Mouse (Mus musculus): Measurements from ENCODE around the gene Pde4dip. TPM values are rescaled to one million over a fixed set of nuclear protein-coding genes. Genes with fewer than 3 reads are reported as not detected.

Pde4dip gene
- total RNA-seq, 1 experiment from 2014 or later = 23.6 TPM

DNA sequence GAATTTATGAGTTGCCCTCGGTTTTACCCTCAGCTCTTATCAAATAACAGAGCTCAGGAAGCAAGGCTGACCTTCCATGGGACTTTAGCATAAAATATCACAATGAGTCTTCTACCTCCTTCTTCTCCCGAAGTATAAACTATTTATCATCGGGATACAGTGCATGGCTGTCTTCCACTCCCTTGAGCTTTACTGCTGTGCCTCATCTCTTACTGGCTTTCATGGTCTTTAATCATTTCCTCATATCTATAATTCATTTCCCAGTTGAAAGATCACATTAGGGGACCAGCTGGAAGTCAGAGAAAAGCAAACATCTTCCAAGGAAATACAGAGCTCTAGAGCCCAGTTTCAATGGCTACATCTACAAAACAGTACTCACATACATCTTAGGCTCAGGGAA lies 239.5 kb downstream of the Pde4dip start:
- DNase-seq = no peak

DNA sequence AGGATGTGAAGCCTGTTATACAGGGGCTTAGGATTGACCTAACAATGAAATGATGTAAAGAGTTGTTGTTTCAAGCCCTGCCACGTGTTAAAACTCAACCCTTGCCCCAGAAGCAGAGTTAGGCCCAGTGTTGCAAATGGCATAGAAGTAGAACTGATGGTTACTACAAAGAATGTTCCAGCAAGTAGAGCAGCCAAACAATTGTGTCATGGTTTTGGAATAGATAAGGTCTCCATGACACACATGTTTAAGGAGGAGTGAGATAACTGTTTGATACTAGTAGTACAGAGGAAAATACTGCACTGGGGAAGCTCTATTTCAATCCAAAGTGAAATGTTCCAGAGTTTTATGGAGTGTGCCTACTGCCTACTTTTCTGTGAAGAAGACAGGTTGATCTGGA lies 240.0 kb downstream of the Pde4dip start:
- no peak for DNase-seq

DNA sequence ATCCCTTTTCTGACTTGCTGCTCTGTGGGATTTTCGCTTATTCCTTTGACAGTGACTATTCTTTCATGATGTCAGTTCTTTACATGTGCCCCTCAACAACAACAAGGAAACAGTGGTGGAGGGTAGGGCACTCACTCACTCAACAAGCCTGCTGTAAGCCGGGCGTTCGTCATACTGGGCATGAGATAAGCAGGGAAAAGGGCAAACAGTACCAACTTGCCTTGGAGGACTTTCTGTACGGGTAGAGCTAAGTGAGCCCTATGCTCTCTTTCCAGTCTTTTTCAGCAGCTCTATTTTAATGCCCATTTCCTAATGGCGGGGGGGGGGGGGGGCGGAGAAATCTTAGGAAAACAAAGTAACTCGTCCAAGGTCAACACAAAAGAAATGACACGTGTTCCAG lies 246.5 kb downstream of the Pde4dip start:
- DNase-seq = no peak

DNA sequence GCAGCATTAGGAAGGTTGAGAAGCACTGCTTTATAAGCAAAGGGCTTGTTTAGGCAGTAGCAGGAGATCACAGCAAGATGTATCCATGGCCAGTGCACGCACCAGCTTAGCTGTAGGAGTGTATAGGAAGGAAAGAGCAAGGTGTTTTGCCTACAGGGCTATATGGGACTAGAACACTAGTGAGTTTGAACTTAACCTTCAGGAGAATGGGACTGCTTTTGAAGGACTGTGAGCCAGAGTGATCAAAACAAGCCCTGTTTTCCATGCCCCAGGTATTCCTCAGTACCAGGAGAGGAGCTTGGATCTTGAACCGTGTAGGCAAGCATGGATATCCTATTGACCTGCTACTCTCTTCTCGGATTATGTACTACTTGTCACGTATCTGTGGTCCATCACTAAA lies 247.1 kb downstream of the Pde4dip start:
- no peak for DNase-seq

Small RNA genes within 50 kb of the gene (microRNA-seq; reads per million reads assigned to microRNA genes)
- gene Mir7225 = 0 to 1.0 reads per million in 2 experiments

Other genes with a start within 250 kb of the Pde4dip start
- gene Prkab2, start 230.5 kb downstream of the Pde4dip start, total RNA-seq (2021) = 9.6 and 11.6 TPM in 2 replicates
- not detected in 2 replicates for gene Gm17651, start 214.0 kb downstream of the Pde4dip start, total RNA-seq (2021)
- gene Sec22b, start 12.5 kb upstream of the Pde4dip start, total RNA-seq (2021) = 116 and 129 TPM in 2 replicates
- gene Notch2, start 124.8 kb upstream of the Pde4dip start, total RNA-seq (2021) = 52.3 and 80.9 TPM in 2 replicates